Mouse (Mus musculus): ENCODE data around the gene Dpy19l3.
A peak's percentile ranks its signal among the peaks of the same experiment; 100 is the strongest.

The Dpy19l3 gene

DNA sequence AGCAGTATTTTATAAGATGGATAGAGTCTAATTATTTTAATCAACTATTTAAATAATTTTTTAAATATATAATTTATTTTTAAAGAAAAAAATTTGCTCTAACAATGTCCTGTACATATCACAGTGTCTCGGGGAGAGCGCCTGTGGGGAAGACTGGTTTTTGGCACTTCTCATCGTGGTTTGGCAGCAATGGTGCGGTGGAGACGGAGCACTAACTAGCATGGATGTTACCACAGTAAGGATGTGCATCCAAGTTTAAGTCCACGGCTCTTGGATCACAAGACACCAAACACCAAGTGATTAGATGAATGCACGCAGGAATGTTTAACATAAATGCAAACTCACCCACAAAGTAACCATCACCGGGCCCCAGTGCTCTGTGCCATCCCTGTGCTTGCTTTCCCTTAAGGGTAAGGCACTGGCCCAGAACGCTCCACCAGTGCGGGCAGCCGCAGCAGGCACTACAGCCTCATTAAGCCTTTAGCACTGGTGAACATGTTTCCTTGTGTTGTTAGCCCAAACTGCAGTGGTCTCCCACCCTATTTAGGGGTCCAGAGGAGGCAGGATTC is 65.4 kb downstream of the Dpy19l3 start:
- no peak for DNase-seq (ENCODE audit: low read depth)

DNA sequence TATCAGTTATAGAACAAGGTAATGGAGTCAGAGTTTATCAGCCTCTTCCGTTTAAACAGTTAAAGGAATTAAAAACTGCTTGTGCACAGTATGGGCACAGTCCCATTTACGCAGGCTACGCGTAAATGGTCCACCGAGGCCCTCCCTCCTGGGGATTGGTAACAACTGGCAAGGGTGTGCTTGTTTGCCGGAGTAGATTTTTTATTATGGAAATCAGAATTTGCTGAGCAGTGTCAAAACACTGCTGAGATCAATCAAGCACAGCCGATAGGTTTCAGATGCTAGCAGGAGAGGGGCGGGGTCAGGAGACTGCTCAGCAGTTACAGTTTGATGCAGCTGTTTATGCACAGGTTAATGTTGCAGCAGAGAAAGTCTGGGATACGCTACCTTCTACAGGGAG is 66.0 kb downstream of the Dpy19l3 start:
- no peak for DNase-seq (ENCODE audit: low read depth)

DNA sequence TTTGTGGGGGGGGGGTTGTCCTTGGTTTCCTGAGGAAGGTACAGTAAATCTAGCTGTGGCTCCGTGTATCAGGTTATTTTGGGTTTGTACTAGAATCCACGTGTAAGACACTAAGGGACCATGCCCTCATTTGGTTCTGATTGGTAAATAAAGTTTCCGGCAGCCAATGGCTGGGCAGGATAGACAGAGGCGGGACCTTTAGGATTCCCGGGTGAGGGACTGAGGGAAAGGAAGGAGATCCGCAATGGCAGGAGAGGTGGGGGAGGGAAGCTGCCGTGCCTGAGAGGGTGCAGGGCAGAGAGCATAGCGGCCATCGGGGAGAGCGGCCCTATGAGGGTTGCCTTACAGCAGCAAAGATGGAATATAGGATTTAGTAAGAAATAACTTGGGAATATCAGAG is 67.0 kb downstream of the Dpy19l3 start:
- no peak for DNase-seq (ENCODE audit: low read depth)

DNA sequence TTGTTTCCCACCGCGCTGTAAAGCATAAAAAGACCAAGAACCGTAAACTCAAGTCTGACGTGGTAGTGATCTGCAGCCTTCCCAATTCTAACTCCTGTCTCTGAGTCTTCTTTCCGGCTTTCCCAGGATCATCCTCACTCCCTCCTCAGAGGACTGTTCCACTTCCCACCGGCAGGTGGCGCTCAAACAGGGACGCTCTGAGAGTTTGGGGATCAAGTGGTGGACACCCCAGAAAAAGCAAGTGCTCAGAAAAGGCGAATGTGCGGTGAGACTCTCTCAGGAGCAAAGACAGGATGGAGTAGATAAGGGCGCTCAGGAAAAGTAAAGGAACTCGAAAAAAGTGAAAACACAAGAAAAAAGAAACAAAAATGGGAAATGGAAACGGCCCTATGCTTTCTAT is 67.5 kb downstream of the Dpy19l3 start:
- DNase-seq (ENCODE audit: low read depth), result peak; percentile 55

DNA sequence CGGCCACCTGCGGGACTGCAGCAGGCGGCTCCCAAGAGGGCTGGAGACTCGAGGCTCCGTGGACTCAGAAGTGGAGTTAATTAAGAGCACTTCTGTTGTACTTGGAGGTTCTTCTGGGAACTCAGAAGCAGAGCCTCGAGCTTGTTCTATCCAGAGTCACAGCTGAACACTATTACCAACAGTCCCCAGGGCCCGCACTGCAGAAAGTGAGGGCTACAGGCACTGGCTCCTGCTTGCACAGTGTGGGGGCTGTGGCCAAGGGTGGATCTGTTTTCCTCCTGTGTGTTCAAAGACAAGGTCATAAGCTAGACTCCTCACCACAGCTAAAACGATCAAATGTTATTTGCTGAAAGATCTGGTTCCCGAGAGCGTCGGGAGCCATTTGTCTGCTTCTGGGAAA is 68.0 kb downstream of the Dpy19l3 start:
- DNase-seq (ENCODE audit: low read depth), result no peak

DNA sequence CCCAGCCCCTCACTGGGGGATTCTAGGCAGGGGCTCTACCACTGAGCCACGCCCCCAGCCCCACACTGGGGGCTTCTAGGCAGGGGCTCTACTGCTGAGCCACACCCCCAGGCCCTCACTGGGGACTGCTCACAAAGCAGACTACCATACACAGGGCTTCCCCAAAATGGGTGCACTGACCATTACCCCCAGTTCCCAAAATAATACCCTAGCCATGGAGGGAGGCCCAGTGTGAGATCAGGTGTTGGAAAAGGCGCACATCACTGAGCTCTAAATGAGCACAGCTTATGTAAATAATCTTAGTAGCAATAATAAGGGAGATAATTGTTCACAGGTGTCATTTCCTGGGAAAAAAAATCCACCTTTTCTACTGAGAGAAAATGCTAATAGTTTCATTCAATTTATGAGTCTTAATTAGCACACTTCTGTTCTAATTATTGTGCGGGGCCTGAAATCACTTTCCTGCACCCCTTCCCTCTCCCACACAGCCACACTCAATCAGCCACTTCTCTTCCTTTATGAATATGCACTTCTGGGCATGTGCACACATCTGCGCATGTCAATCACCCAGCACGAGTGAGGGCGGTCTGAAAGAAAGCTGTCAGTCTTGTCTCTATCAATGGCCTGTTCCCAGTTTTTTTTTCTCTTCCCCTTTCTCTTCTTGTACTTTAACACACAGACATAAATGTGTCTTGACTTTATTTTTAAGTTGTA is 70.7 kb downstream of the Dpy19l3 start:
- DNase-seq (ENCODE audit: low read depth), result no peak

DNA sequence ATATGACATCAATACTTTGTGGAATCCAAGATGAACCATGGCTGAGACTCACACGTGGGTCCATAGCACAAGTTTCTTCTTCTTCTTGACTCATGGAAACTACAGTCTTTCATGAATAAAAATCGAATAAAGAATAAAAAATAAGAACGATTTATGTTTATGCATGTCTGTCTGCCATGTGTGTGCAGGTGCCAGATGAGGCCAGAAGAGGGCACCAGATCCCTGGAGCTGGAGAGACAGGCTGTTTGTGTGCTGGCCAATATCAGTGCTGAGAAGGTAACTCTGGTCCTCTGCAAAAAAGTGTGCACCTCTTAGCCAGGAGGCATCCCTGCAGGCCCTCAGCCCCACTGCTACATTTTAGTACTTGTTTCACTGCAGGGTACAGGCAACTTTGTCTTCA is 72.7 kb downstream of the Dpy19l3 start:
- peak; percentile 21 for DNase-seq (ENCODE audit: low read depth)

DNA sequence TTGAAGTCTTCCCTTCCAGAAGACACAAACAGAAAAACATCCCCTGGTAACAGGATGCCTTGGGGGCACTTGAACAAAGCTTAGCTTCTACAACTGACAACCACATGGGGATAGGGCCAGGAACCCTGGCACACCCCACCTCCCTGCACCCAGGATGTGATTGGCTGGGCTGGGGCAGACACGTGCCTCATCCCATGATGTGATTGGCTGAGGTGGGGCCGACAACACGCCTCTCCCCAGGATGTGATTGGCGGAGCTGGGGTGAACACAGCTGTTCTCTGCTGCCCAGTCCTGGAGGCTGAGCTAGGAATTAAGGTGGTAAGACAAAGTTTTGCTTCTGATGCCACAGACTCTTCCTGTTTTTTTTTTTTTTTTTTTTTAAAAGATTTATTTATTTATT is 75.3 kb downstream of the Dpy19l3 start:
- DNase-seq (ENCODE audit: low read depth), result no peak

DNA sequence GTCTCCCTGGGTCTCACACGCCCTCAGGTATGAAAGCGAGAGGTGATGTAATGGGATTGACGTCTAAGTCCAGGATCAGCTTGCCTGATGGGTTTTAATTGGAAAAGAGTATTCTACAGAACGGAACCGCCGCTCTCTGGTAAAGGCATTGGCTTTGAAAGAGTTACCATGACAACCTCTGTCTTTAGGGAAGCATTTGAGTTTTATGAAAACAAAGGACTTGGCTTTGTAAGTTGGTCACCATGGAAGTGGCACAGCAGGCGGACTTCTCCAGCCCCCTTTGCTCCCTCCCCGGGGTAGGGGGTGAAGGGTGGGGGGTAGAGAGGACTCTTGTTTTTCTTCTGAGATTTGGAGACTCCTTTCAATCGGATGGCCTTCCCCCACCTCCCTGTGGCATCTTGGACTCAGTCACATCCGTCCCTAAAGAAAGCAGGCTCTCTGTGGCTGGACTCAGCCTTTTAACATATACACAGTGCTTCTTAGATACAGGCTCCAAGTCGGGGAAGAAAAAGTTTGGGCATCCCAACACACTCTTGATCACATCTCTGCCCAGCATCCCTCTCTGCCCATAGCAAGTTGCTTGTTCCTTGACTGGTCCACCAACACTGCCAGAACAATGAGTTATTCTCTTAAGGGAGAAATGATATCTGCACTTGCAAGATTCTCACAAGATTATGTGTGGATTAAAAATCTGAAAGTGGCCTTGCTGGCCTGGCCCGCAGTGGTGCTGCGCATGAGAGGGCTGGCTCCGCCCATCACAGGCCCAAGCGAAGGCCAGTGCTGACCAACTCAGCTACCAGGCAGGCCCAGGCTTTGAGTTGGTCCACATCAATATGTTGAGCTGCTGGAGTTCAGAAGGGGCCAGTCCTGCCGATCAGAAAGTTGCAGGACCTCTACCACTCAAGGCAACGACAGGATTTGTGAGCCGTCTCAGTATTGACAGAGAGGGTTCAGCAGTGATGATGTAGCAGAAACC is 85.9 kb downstream of the Dpy19l3 start:
- no peak for DNase-seq (ENCODE audit: low read depth)

DNA sequence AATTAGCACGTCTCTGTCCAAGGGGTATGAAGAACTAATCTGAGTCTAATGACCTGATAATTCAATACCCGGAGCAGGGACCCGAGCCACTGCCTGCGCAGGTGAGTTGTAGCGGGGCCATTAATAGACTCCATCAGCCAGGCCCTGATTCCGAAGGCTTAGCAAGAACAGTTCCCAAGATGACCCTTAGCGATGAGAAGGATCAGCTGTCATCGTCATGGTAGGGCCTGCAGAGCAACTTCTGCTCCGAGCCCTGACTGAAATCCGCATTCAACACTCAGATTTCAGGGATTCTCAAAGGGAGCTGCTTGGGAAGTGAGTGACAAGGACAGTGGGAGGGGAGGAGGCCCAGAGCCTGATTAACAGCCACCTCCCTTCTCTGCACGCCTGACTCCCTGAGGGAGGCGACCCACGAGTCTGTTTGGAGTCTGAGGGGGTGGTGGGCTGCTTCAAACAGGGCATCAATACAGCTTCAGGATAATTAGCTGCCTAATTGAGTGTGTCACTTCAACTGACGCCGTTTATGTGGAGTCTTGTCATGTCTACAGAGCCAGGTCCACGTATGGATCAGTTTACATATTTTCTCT is 90.4 kb downstream of the Dpy19l3 start:
- no peak for DNase-seq (ENCODE audit: low read depth)

DNA sequence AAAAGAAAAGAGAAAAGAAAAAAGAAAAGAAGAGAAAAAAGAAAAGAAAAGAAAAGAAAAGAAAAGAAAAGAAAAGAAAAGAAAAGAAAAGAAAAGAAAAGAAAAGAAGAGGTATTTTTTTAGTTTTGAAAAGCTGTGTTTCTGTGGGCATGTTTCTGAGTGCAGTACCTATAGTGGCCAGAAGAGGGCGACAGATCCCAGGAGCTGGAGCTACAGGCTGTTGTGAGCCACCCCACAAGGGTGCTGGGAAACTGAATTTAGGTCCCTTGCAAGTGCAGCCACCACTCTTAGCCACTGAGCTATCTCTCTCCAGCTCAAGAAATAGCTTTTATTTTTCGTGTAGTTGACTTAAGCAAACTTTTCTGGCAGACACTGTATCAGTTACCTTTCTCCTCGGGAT is 95.1 kb downstream of the Dpy19l3 start:
- DNase-seq (ENCODE audit: low read depth), result peak; percentile 70

DNA sequence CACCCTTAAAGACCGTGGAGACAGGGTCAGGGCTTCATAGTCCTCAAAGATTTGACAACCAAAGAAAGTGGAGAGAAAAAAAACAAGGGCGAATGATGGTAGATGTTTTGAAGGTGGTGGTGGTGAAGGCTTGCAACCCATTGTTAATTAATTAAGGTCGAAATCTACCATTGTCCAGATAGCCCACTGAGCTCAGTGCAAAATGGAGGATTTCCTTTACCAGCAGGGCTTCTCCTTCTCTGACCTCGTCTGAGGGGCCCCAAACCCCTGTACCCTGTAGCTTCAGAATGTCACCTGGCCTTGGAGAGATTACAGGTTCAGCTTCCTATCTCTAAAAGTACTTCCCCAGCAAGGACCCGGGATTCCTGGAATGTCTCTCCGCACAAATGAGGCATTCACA is 96.4 kb downstream of the Dpy19l3 start:
- no peak for DNase-seq (ENCODE audit: low read depth)

DNA sequence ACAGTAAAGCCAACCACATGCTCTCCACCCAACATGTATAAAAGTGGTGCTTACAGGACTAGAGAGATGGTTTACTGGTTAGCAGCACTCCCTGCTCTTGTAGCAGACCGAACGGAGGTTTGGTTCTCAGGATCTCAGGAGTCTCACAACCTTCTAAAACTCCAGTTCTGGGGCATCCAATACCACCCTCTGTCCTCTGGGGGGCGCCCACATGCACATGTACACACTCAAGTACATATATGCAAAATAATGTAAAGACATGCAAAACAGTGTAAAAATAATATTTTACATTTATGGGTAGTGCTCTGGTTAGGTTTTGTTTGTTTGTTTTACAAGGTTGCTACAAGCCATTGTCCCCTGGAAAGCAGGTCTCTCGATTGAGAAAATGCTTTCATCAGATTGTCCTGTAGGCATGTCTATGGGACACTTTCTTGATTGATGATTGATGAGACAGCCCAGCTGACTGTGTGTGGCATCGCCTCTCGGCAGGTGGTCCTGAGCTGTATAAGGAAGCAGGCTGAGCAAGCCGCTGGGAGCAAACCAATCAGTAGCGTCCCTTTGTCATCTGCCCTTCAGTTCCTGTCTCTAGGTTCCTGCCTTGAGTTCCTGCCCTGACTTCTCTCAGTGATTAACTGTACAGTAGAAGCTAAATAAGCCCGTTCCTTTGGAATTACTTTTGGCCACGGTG is 102.5 kb downstream of the Dpy19l3 start:
- DNase-seq (ENCODE audit: low read depth), result peak; percentile 57

DNA sequence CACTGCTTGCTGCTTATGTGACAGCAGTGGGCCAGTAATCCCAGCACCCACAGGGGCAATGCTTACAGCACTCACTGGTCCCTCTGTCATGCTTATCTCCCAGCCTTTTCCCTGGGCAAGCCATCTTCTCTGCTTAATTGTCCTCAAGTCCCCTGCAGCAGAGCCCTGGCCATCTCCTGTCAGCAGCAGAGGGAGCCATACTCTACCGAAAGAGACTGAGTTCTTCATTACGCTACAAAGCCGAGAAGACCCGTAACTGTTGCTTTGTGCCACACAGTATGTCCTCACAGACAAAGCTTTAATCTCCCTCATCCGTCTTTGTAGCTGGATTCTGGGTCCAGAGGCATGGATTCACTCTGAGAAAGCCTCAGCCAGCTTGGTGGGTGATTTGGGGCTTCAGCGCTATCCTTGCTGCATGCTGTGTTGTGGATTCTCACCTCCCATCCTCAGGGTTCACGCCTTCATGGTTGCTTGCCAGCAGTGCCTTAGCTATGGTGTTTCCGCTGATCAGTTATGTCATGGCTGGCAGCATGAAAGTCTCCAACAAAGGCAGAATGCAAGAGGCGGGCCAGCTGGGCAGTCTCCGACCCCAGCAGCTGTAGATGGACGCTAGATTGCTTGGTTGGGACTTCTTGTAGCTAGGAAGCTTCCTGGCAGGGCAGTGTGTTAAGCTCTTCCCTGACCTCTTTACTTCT is 103.4 kb downstream of the Dpy19l3 start:
- DNase-seq (ENCODE audit: low read depth), result no peak

DNA sequence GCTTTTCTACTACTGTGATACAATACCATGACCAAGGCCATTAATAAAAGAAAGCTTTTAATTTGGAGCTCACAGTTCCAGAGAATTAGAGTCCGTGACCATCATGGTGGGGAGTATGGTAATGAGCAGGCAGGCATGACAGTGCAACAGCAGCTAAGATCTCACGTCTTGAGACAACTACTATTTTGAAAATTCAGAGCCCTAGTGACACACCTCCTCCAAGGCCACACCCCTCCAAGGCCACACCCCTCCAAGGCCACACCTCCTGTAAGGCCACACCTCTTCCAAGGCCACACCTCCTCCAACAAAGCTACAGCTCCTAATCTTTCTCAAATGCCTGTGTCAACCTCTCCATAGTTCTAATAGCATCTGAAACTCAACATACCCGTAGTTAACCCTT is 105.2 kb downstream of the Dpy19l3 start:
- DNase-seq (ENCODE audit: low read depth), result peak; percentile 75

DNA sequence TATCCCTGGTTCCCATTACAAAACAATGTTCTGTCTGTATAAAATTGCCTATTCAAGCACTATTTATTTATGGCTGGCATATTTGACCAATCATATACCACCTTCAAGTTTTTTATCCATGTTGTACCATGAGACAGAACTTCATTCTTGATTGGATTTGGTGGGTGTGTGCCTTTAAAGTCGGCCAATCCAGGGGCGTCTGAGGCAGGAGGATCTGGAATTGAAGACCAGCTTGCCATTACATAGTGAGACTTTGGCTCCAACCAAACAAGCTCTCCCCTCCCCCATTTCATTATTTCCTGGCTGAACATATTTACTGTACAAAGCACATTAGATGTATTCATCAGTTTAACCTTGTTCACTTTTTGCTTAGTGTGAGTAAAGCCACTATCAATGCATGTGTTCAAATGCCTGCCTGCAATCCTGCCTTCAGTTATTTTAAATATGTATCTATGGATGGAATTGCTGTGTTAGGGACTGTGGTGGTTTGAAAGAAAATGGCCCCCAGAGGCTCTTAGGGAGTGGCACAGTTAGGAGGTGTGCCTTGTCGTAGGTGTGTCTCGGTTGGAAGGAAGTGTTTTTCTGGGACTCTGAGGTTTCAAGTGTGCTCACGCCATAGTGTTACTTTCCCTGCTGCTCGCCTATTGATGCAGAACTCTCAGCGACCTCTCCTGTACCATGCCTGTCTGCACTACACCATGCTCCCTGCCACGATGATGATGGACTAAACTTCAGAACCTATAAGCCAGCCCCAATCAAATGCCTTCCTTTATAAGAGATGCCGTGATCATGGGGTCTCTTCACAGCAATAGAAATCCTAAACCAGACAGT is 105.8 kb downstream of the Dpy19l3 start:
- peak; percentile 9 for DNase-seq (ENCODE audit: low read depth)

DNA sequence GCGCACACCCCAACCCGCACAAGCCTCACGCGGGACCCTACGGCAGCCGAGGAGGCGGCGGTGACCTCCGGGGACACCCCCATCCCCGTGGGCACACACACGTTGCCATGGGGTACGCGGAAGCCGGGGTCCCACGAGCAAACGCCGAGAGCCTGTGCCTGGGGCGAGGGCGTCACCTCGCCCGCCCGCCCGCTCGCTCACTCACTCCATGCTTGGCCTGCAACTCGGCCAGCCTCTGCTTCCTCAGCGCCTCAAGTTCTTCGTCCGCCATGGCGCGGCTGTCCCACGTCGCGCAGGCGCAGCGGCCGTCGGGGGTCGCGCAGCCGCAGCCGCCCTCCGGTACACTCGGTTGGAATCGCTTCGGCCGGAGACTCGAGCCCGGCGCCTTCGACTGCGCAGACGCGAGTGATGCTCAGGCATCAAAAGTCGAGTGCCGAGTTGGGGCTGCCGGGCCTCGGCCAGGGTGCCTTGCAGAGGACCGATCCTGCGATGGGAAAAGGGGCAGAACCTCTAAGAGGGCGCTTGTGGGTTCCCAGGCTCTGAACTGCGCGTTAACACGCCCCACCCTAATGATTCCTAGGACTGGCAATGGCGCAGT is 107.1 kb downstream of the Dpy19l3 start, which contains the start of gene Pdcd5:
TSS of gene Pdcd5 (minus strand) at position 421 of the 598 bp plus-strand sequence.
- DNase-seq (ENCODE audit: low read depth), result peak; percentile 97

DNA sequence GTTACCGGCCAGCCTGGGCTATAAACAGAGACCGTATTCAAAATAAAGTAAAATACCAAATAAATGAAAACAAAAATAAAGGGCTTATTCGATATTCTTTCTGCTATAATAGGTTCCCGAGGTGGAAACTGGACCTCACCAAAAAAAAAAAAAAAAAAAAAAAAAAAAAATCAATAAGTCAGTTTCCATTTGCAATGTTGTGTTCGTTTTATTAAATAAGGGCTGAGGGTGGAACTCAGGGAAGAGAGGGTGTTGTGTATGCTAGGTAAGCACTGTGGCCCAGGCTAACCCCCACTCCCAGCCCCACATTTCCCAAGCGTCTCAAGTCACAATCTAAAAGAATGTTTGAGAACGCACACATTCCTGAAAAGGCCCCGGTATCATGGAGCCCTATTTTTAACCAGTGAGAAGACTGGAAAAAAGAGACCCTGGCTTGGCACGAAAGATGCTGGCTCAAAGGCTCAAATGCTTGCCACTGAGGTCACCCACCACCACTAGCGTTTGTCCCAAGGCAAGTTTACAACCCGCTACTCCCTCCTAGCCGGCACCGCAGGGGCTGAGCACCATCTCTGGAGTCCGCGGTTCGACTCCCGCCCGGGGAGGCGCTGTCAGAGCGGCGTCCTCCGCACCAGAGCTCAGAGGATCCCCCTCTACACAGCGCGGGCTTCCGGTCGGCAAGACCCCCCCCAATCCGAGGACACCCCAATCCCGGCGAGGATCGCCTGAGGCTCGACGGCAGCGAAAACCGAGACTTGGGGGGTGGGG is 107.8 kb downstream of the Dpy19l3 start:
- DNase-seq (ENCODE audit: low read depth), result no peak

DNA sequence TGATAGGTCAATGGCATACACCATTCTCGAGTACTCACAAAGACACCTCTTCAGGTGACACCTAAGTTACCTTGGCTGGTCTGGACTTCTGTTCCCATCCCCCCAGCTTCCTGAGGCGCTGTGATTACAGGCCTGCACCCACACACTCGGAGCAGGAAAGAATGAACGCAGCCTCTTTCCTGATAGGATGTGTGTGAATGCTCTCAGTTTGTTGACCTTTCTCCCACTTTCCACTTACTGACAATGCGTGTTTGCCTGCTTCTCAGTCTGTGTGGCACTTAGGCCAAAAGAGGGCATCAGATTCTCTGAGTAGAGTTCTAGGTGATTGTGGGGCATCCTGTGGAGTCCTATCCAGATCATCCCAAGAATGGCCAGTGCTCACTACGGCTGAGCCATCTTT is 114.2 kb downstream of the Dpy19l3 start:
- no peak for DNase-seq (ENCODE audit: low read depth)
